Mouse (Mus musculus) neural tube, embryonic 14.5 days (tissue): ENCODE measurements at regions not wholly inside any gene's neighbourhood (a gene's known extent, or its start where the extent isn't known, plus 50 kb on each side); places are given as distances from the start of the nearest gene placed in this dataset.

Experiments used
- ATAC-seq: fragments of 200-750 bp; cut with Nextera tagmentation; 2 replicates; pipeline ENCODE4 v1.8.0; 2017; ENCODE audit warnings: low read depth, mild to moderate bottlenecking, moderate TSS enrichment, moderate library complexity
- H3K27ac ChIP-seq: fragments of 300-500 bp; sonication (generic); 2 replicates; pipeline ENCODE4 v1.5.1; 2014; ENCODE audit warnings: low read depth, mild to moderate bottlenecking, control low read depth, low read length, moderate library complexity, mixed read lengths
- H3K27me3 ChIP-seq: fragments of 300-500 bp; sonication (generic); 2 replicates; pipeline ENCODE4 v1.6.1; 2014; ENCODE audit warnings: low read length; ENCODE audit not compliant: control insufficient read depth, insufficient read depth
- H3K36me3 ChIP-seq: fragments of 300-500 bp; sonication (generic); 2 replicates; pipeline ENCODE4 v1.6.1; 2014; ENCODE audit warnings: low read length, mixed read lengths; ENCODE audit not compliant: control insufficient read depth, insufficient read depth
- H3K4me1 ChIP-seq: fragments of 300-500 bp; sonication (generic); 2 replicates; pipeline ENCODE4 v1.6.1; 2014; ENCODE audit warnings: low read length; ENCODE audit not compliant: control insufficient read depth, insufficient read depth
- H3K4me2 ChIP-seq: fragments of 300-500 bp; sonication (generic); 2 replicates; pipeline ENCODE4 v1.6.1; 2014; ENCODE audit warnings: mild to moderate bottlenecking, low read depth, low read length, control low read depth
- H3K4me3 ChIP-seq: fragments of 300-500 bp; sonication (generic); 2 replicates; pipeline ENCODE4 v1.5.1; 2014; ENCODE audit warnings: low read depth, low read length, control low read depth, mixed read lengths
- H3K9ac ChIP-seq: fragments of 300-500 bp; sonication (generic); replicated peaks from 2 replicates; pipeline ENCODE4 v1.6.1; 2014; ENCODE audit warnings: low read depth, mild to moderate bottlenecking, control low read depth, low read length, mixed read lengths
- H3K9me3 ChIP-seq: fragments of 300-500 bp; sonication (generic); 2 replicates; pipeline ENCODE4 v1.6.1; 2016; ENCODE audit warnings: low read length; ENCODE audit not compliant: control insufficient read depth
- WGBS: fragments of 180-500 bp; shearing (Covaris S2); extraction: QIAGEN DNeasy Blood & Tissue Kit; methylation state at CpG from one replicate; pipeline ENCODE4 v1.1.7; 2014; 5-methylcytosine and 5-hydroxymethylcytosine counted together

GRCm38 (mm10) chr1:184378665-184379064 lies 344.6 kb upstream of the 1700056E22Rik start:
- no peak overlapping the region for H3K27ac ChIP-seq
- H3K9ac ChIP-seq, result no peak overlapping the region
- no peak overlapping the region for H3K4me2 ChIP-seq
- no peaks in the 10 kb centered on the region for H3K4me1 ChIP-seq
- H3K27me3 ChIP-seq, result no peaks in the 10 kb centered on the region
- H3K9me3 ChIP-seq, result no peaks in the 10 kb centered on the region
- WGBS, result 89% methylated on average over 1 of the region's 1 CpGs
- no peak overlapping the region for H3K4me3 ChIP-seq
- ATAC-seq, result no peak
- H3K36me3 ChIP-seq, result no peaks in the 10 kb centered on the region

- Histone ChIP-seq H3K4me1 (no peaks in the 10 kb centered on the region), H3K9ac (no peak overlapping the region), H3K9me3 (no peaks in the 10 kb centered on the region), H3K36me3 (no peaks in the 10 kb centered on the region), H3K4me2 (no peak overlapping the region), H3K27me3 (no peaks in the 10 kb centered on the region), H3K4me3 (no peak overlapping the region), H3K27ac (no peak overlapping the region)
- ATAC-seq, result no peak
Observed at GRCm38 (mm10) chr1:184365026-184365425, 330.9 kb upstream of the 1700056E22Rik start.

- Histone ChIP-seq H3K27ac (no peak overlapping the region), H3K27me3 (no peaks in the 10 kb centered on the region), H3K9me3 (no peaks in the 10 kb centered on the region), H3K36me3 (no peaks in the 10 kb centered on the region), H3K4me1 (no peaks in the 10 kb centered on the region), H3K4me2 (no peak overlapping the region), H3K4me3 (no peak overlapping the region), H3K9ac (no peak overlapping the region)
- 80% methylated on average over 6 of the region's 6 CpGs for WGBS
- ATAC-seq, result no peak
Observed at GRCm38 (mm10) chr1:184358226-184358568, 324.1 kb upstream of the 1700056E22Rik start.

GRCm38 (mm10) chr1:184357474-184358225 lies 323.5 kb upstream of the 1700056E22Rik start:
- Histone ChIP-seq H3K9ac (no peak overlapping the region), H3K4me3 (no peak overlapping the region), H3K27me3 (no peaks in the 10 kb centered on the region), H3K4me1 (no peaks in the 10 kb centered on the region), H3K9me3 (no peaks in the 10 kb centered on the region), H3K36me3 (no peaks in the 10 kb centered on the region), H3K4me2 (no peak overlapping the region), H3K27ac (no peak overlapping the region)
- no peak for ATAC-seq
- 69% methylated on average over 4 of the region's 4 CpGs for WGBS

GRCm38 (mm10) chr1:184353832-184354449 lies 319.8 kb upstream of the 1700056E22Rik start:
- Histone ChIP-seq H3K9ac (no peak overlapping the region), H3K4me3 (no peak overlapping the region), H3K9me3 (no peaks in the 10 kb centered on the region), H3K4me2 (no peak overlapping the region), H3K27ac (no peak overlapping the region), H3K27me3 (no peaks in the 10 kb centered on the region), H3K36me3 (no peaks in the 10 kb centered on the region), H3K4me1 (no peaks in the 10 kb centered on the region)
- 76% methylated on average over 8 of the region's 8 CpGs for WGBS
- no peak for ATAC-seq

GRCm38 (mm10) chr1:184351760-184352159 lies 317.7 kb upstream of the 1700056E22Rik start:
- Histone ChIP-seq H3K9ac (no peak overlapping the region), H3K4me2 (no peak overlapping the region), H3K4me3 (no peak overlapping the region), H3K9me3 (no peaks in the 10 kb centered on the region), H3K27me3 (no peaks in the 10 kb centered on the region), H3K4me1 (no peaks in the 10 kb centered on the region), H3K36me3 (no peaks in the 10 kb centered on the region), H3K27ac (no peak overlapping the region)
- no peak for ATAC-seq
- 96% methylated on average over 5 of the region's 5 CpGs for WGBS

GRCm38 (mm10) chr1:184344829-184345228 lies 310.7 kb upstream of the 1700056E22Rik start:
- 71% methylated on average over 2 of the region's 2 CpGs for WGBS
- Histone ChIP-seq H3K9ac (no peak overlapping the region), H3K36me3 (no peaks in the 10 kb centered on the region), H3K27me3 (no peaks in the 10 kb centered on the region), H3K4me1 (no peaks in the 10 kb centered on the region), H3K4me3 (no peak overlapping the region), H3K27ac (no peak overlapping the region), H3K4me2 (no peak overlapping the region), H3K9me3 (no peaks in the 10 kb centered on the region)
- ATAC-seq, result no peak

GRCm38 (mm10) chr1:184335952-184336351 lies 301.9 kb upstream of the 1700056E22Rik start:
- no peak overlapping the region for H3K4me2 ChIP-seq
- no peaks in the 10 kb centered on the region for H3K9me3 ChIP-seq
- H3K27me3 ChIP-seq, result no peaks in the 10 kb centered on the region
- no peaks in the 10 kb centered on the region for H3K36me3 ChIP-seq
- ATAC-seq, result no peak
- H3K9ac ChIP-seq, result no peak overlapping the region
- WGBS, result 88% methylated on average over 3 of the region's 3 CpGs
- H3K4me3 ChIP-seq, result no peak overlapping the region
- no peak overlapping the region for H3K27ac ChIP-seq
- no peaks in the 10 kb centered on the region for H3K4me1 ChIP-seq

- H3K27me3 ChIP-seq, result no peaks in the 10 kb centered on the region
- no peaks in the 10 kb centered on the region for H3K36me3 ChIP-seq
- WGBS, result 48% methylated on average over 6 of the region's 6 CpGs
- H3K9ac ChIP-seq, result no peak overlapping the region
- H3K4me2 ChIP-seq, result no peak overlapping the region
- H3K9me3 ChIP-seq, result no peaks in the 10 kb centered on the region
- no peak for ATAC-seq
- H3K4me1 ChIP-seq, result no peaks in the 10 kb centered on the region
- no peak overlapping the region for H3K27ac ChIP-seq
- H3K4me3 ChIP-seq, result no peak overlapping the region
Observed at GRCm38 (mm10) chr1:184335281-184335680, 301.2 kb upstream of the 1700056E22Rik start.
